Mouse (Mus musculus): Measurements from ENCODE around the gene Enc1.
"Not testable (repeated sequence)": the region's sequence is repeated elsewhere in the genome, so short reads cannot be mapped to it uniquely, and the experiment has no call there.

The Enc1 gene

DNA sequence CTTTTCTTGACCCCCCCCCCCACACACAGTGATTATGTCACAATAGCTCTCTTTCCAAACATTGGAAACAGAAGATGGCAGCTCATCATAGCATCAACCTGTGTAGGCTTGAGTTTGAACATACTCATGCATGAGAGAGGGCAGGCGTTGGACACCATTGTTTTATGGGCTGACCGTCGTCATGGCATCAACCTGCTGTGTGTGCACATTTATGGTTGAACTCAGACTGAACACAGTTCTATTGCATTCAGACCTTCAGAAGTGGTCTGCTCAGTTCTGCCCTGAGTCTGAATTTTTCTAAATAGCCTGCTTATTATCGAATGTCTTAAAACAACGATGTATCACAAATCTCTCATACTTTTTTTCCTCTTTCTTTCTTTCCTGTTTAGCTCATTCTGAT is 9.2 kb downstream of the Enc1 start:
- in situ Hi-C loops (cut with MseI, MboI) = no loop called here

DNA sequence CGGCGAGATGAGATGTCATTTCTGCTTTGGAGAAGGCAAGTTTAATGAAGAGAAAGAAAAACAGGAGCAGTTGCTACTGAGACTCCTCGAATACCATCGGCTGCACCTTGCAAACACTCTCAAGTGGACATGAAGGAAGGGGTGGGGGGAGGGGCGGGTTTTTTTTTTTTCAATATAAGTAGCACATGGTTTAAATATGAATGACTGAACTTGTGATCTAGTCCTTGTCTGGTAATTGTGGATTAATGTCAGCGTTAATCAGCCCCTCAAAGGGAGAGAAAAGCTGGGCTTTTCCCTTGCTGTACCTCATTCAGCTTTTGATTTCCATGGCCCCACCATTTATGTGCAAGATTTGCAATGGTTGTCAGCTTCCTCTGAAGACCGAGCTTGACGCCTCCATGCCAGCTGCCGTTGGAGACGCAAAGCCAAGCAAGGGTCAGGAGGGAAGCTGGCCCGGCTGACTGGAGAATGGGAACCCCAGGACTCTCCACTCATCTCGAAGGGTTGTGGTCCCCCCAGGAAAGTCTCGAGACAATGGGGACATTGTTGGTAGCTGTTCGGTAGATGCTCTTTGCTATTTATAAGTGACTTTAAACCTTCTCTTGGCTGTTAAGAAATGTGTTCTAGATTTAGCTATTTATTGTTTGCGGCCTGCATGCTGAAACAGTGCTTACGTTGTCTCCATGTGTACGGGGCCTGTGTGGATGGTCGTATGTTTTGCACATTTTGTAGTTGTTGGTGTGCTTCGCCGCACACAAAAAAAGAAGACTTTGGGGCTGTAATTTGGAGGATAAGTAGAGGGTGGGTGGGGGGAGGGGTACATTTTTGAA is 9.9 kb downstream of the Enc1 start:
- in situ Hi-C loops (cut with MseI, MboI) = no loop called here

DNA sequence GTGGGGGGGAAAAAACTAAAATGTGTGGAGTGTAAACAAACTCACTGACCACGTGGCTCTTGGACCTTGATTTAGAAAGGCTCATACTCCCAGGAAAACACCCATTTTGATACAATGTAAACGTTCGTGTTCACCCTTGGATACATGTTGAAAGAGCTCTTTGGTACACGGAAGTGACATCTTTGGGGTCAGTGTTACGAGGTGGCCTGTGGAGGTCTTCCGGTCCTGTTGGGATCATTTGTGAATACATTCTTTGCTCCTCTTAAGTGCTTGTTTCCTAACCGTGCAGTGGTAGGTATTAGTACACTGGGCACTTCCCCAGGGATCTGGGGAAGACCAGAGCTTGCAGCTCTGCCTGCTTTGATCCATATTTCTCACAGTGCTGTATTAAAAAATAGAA is 10.8 kb downstream of the Enc1 start:
- in situ Hi-C loops (cut with MseI, MboI) = no loop called here

- in situ Hi-C loops (cut with MseI, MboI) = no loop called here
These were observed 11.6 kb downstream of the Enc1 start for GRCm38 (mm10) chr13:97252469-97252868.

DNA sequence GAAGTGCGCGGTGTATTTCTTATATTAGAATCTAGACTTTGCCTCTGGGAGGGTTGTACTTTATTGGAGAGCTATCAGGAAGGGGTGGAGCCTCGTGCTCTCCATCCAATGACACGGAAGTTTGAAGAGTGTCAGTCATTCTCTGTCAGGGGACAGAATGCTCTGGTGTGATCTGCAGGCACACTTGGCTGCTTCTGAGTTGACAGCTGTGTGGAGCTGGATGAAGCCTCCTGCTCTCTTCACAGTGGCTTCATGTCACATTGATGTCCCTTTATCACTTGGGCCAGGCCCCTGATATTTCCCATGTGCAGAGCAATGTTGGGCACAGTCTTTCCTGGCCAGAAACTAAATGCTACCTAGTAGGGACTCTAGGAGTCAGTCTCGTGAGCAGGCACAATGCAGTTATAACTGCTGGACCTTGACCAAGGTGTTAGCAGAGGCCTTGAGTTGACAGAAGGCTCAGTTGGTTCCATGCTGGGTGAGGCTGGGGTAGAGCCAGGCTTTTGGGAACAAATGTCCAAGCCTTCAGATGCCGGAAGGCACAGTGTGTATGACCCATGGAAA is 12.6 kb downstream of the Enc1 start:
- in situ Hi-C loops (cut with MseI, MboI) = no loop called here

GRCm38 (mm10) chr13:97253994-97254393 is 13.1 kb downstream of the Enc1 start:
- in situ Hi-C loops (cut with MseI, MboI) = no loop called here

GRCm38 (mm10) chr13:97254564-97255164 is 13.8 kb downstream of the Enc1 start:
- in situ Hi-C loops (cut with MseI, MboI) = no loop called here

DNA sequence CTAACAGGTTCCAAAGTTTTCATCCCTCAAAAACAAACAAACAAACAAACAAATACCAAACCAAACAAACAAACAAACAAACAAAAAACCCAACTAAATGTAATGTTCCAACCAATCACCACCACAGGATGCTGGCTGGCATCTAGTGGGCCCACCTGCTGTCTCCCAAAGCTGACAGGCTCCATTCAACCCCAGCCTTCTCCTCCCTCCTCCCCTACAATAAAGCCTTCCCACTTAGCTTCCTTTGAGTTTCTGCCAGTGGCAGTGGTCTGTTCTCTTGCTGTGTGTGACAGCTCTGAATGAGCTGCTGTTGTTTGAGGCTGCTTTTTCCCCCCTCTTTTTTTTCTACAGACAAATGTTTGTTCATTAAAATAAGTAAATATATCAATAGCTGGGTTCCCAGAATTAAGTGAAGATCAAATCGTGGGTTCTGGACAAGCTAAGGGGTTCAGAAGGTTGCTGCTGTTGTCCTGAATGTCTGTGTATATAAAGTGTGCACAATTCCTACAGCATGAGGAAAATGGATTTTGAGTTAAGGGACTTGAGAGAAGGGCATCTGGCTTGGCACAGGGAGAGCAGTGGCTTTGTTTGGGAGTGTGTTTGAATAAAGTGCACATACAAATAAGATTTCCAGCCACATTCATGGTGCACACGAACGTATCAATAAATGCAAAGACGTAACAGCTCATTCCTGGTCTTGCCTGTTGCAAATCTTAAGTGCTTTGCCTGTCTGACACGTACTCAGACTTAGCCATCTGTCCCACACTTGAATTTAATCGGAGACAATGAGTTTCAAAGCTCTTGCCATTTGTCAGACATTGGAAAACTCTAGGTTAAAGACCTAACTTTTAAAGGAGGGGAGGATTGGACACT is 15.3 kb downstream of the Enc1 start:
- in situ Hi-C loops (cut with MseI, MboI) = no loop called here

- in situ Hi-C loops (cut with MseI, MboI) = no loop called here
These were observed 16.0 kb downstream of the Enc1 start for GRCm38 (mm10) chr13:97256849-97257379.

DNA sequence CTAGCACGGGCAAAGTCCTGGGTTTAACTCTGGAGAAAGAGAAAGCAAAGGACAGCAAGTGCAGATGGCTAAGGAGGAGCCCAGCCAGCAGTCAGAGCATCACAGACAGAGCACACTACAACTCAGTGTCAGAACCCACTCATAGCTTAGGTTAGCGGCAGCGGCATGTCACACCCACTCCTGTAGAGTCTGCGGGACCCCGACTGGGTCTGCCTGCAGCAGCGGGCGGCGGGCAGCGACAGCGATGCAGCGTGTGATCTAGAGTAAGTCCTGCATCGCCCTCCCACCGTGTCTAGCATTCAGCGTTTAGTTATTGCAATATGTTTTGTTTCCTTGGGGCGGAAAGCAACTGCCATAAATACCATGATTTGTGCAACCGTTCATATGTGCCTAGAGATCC is 18.4 kb downstream of the Enc1 start:
- in situ Hi-C loops (cut with MseI, MboI) = no loop called here

- in situ Hi-C loops (cut with MseI, MboI) = no loop called here
These were observed 19.7 kb downstream of the Enc1 start for GRCm38 (mm10) chr13:97260456-97261180.

DNA sequence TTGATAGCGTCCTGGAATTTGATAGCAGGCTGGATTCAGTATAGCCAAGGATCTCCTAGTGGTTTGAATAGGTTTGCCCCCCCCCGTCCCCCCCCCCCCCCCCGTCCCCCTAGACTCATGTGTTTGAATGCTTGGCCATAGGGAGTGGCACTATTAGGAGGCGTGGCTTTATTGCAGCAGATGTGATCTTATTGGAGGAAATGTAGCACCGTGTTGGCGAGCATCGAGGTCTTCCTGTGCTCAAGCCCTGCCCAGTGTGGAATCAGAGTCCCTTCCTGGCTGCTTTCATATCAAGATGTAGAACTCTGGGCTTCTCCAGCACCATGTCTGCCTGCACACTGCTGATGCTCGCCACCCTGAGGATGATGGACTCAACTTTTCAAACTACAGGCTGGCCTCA is 20.6 kb downstream of the Enc1 start:
- in situ Hi-C loops (cut with MseI, MboI) = no loop called here

GRCm38 (mm10) chr13:97262676-97263075 is 21.8 kb downstream of the Enc1 start:
- in situ Hi-C loops (cut with MseI, MboI) = no loop called here

DNA sequence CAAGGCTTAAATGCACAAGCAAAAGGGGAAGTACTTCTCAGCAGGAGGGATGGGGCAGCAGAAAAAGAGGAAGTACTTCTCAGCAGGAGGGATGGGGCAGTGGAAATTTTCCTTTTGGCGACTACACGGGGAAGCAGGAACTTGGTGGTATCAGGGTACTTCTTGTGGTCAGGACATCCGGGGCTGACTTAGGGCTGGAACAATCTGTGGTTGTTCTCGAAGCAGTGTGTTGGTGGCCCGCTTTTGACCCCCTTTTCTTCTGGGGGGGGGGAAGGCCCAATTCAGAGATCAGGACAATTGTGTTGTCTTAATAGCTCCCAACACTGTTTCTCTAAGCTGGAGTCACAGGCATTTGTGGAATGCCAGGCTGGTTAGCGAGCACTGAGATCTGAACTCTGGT is 24.6 kb downstream of the Enc1 start:
- in situ Hi-C loops (cut with MseI, MboI) = not testable (repeated sequence)

GRCm38 (mm10) chr13:97270723-97271122 is 29.8 kb downstream of the Enc1 start:
- in situ Hi-C loops (cut with MseI, MboI) = no loop called here

DNA sequence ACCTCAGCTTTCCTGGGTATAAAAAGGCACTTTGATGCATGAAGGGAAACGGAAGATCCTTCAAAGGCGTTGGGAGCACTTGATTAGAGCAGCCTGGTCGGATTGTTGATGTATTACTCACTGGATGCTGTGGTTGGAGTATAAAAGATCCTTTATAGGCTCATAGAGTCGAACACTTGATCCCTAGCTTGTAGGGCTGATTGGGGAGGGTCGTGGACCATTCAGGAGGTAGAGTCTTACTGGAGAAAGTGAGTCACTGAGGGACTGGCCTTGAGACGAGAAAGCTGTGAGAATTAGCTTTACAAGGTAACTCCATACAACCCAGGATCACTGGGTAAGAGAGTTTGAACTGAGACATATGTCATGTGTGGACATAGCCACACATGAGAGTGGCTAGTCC is 30.7 kb downstream of the Enc1 start:
- in situ Hi-C loops (cut with MseI, MboI) = no loop called here

GRCm38 (mm10) chr13:97274757-97275156 is 33.9 kb downstream of the Enc1 start:
- in situ Hi-C loops (cut with MseI, MboI) = no loop called here

GRCm38 (mm10) chr13:97275482-97275881 is 34.6 kb downstream of the Enc1 start:
- in situ Hi-C loops (cut with MseI, MboI) = no loop called here

DNA sequence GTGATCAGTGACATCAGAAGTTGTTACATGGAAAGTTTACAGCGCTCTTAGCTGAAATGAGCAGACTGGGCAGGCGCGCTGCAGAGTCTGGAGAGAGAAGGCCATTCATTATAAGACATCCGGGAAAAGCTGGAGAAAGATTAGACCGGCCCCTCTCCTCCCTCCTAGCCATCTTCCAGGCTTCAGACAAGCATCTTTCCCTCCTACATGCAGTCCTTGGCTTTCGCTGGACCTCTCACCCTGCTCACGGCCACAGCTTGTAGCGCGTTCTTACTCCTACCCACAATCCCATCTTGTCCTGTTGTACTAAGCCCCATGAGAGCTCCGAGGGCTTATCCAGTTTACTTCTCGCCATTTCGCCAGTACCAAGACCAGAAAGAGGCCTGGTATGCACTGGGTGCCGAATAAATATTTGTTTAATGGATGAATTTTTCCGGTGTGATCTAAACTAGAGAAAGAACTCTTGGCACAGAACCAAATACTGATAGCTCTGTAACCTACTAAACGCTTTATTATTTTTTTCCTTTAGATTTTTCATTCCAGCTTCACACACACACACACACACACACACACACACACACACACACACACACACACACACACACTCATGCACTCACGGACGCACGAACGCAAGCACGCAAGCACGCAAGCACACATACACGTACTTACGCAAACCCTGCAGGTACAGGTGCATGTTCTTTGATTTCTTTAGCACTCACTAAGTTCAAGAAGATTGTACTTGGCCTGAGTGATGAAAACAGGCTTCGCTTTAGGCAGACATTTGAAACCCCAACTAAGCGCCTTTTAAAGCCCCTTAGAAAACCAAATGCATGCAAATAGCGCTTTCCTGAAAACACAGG is 41.4 kb downstream of the Enc1 start:
- in situ Hi-C loops (cut with MseI, MboI) = no loop called here

GRCm38 (mm10) chr13:97282911-97283281 is 42.0 kb downstream of the Enc1 start:
- in situ Hi-C loops (cut with MseI, MboI) = no loop called here

All from mouse trophoblast stem cell (cell line).